Mouse (Mus musculus) heart, postnatal 10 days (tissue): ENCODE data around the gene Gm49510. TPM values are rescaled to one million over a fixed set of nuclear protein-coding genes. Genes with fewer than 3 reads are reported as not detected.
A peak's percentile ranks its signal among the peaks of the same experiment; 100 is the strongest.

Source experiments
- DNase-seq, 2 experiments: peaks; one replicate each; pipeline ENCODE4 v3.0.0; 2021
- intact Hi-C: fragments of 180-260 bp; cut with DNase I; formaldehyde crosslinking; loops from one replicate; pipeline ENCODE4 v1.15.1; 2025
- total RNA-seq, 2 experiments: library from RNA; stranded (reverse); gene quantifications; 2 replicates each; pipeline ENCODE4 v1.2.3; 2021

Gene Gm49510
- total RNA-seq = not detected

DNA sequence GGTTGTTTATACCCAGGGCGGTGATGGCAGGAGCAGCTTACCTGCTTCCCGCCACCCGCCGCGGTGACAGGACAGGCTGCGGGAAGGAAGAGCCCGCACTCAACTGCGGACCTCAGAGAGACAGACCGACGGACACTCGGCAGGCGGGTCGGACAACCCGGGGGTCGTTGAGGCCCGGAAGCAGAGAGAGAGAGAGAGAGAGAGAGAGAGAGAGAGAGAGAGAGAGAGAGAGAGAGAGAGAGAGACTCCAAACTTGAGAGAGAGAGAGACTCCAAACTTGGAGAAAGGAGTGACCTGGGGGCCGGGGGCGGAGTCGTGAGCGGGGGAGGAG is at the start of gene Gm49510:
Gm49510 (plus strand) TSS at position 259 of the 331 bp plus-strand sequence.
- DNase-seq = no peak
- intact Hi-C loops = no loop called here

DNA sequence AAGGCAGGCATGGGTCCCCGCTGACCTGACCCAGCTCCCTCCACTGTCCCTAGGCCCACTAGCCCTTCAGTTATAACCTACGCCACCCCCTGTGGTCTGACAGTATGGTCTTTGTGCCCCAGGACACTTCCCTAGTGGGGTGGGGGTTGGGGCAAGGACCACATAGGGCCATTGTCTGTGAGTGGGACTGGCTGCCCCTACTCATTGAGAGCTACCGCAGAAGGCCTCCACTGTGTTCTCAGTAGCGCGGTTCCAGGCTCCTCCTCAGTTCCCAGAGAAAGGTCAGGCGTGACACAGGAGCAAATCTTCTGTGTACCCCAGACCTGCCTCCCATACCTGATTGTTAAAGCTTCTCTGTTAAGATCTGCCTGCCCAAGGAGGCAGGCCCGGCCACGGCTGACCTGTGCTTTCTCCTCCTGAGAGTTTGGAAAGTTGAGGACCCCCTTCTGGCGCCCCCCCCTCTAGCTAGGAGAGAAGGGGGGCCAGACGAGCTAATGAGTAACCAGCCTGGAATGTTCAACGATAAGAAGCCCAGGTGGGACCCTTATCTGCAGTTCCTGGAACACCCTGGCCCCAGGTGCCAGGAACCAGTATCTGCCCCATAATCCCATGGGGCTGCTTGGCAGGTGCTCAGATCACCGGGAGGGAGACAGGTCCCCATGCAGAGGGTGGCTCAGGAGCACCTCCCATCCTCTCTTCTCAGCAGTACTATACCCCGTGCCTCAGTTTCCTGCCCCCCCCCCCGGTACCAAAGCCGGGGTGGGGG is 49.2 kb upstream of the Gm49510 start:
- no peak for DNase-seq
- intact Hi-C loops = loop anchor here (5.0 kb wide), 1 partner anchor 33 kb away; no protein-coding TSS in a partner anchor

DNA sequence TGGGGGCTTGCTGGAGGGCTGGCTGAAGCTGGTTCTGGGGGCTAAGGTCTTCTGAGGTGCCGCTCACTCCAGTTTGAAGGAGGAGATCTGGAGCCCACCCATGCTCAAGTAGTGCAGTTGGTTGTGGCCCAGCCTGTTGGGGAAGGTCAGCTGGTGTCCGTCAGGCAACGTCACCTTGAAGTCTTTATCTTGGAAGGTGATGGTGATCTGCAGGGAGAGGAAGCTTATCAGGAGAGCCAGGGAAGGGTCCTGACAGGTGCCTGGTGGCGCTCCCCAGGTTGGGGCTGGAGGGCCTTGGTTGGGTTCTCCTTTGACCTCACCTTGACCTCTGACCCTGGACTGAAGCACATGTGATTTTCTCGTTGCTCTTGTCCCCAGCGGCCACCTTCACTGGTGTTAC is 48.5 kb upstream of the Gm49510 start:
- intact Hi-C loops = loop anchor here (5.0 kb wide), 1 partner anchor 34 kb away; no protein-coding TSS in a partner anchor

DNA sequence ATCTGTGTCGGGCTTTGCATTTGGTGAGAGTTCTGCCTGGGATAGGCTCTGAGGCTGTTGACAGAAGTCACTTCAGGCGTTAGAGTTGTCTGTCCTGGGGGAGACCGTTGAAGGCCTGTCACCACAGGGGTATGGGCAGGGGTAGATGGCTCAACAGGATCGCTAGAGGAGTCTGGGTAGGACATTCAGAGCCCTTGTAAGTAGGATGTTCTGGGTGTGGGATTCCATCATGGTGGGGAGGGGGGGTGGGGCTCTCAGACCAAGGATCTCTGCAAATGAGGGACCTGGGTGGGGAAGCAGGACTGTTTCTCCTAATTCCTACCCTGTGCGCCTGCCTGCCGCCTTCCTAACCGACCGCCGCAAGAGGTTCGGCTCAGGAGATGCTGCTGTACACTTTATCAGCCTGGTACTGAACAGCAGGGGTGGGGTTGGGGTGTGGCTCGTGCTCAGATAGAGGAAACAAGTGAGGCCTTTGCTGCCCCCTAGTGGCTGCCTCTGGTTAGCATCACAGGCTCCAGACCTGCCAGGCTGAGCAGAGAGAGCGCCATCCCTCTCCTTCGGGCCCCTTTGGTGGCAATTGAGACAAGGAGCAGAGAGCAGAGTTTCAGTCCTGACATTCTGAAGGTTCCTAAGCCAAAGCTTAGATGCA is 47.8 kb upstream of the Gm49510 start:
- peak; percentile 94 to 96 for DNase-seq
- intact Hi-C loops = loop anchor here (2.0 to 5.0 kb wide), 2 partner anchors 15 to 34 kb away; no protein-coding TSS in a partner anchor

More for the DNA sequence above, 48.5 kb upstream of the Gm49510 start:
- DNase-seq = no peak

DNA sequence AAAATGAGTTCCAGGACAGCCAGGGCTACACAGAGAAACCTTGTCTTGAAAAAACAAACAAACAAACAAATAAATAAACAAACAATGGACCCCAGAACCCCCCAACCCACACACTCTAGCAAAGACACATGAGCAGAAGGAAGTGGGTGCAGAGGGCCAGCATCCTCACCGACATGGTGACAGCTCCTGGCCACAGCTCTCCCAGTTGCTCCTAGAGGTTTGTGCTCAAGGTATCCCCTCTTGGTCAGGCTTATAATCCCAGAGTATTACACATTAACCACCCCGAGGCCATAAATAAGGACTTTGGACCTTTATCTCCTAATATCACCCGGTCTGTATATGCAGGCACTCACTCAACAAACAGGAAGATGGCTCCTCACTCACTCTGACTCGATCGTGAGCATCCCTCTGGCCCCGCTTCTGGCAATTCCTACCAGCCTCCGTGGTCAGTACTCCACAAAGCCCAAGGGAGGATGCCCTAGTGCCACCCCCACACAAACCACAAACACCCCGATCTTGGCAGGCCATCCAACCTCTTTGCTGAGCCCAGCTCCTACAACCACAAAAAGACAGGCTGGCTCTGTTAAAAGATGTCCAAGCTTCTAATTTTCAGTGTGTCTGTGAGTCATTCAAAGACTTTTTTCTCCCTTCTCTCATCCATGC is 44.0 kb upstream of the Gm49510 start, which contains the start of gene Lgals2:
Lgals2 (minus strand) TSS at position 227 of the 663 bp plus-strand sequence.
- no peak for DNase-seq

DNA sequence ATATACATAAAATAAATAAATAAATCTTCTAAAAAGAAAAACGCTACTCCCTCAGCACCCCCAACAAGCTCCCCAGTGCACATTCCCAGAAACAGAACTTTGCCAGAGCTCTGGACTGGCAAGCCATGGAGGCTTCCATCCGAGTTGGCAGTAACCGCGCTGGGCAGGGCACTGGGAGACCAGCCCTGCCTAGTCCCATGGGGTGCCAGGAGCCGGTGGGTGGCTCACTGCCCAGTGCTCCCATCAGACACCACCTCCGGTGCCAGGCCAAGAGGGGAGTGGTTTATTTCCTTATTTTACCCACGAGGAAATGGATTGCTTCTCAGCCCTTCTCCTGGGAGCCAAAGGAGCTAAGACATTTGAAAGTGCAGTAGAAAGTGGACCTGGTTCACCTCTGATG is 42.5 kb upstream of the Gm49510 start:
- intact Hi-C loops = no loop called here
- no peak for DNase-seq

More for the DNA sequence above, 44.0 kb upstream of the Gm49510 start, which contains the start of gene Lgals2:
- intact Hi-C loops = no loop called here

DNA sequence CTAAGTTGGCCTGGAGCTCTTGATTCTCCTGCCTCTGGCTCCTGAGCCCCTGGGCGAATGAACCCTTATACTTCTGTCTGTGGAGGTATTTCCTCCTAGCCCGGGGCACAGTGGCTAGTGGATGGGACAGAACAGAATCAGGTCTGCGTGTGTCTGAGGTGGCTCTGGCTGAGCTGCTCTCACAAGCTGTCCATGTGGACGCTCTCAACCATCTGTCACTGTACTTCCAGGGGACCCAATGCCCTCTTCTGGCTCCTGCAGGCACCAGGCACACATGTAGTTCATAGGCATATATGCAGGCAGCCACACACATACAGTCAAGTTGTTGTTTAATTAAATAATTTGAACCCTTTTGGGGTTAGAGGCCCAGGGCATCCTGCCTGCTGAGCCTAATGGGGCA is 40.2 kb upstream of the Gm49510 start:
- intact Hi-C loops = no loop called here
- no peak for DNase-seq

DNA sequence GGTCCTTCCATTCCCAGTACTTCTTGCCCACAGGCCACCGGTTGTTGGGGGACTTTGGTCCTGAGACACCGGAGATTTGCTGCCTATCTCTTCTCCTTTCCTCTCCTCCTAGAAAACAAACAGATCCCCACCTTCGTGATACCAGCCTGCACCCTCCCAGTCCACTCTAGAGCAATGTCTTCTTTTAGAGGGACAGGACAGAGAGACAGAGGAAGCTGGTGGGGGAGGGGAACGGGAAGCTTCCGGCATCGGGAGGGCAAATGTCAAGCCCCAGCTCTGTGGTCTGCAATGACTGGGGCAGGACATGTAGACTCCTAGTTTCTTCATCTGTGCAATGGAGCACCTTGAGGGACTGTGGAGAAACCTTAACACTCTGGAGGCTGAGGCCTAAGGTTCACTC is 39.8 kb upstream of the Gm49510 start:
- DNase-seq = no peak
- intact Hi-C loops = no loop called here

DNA sequence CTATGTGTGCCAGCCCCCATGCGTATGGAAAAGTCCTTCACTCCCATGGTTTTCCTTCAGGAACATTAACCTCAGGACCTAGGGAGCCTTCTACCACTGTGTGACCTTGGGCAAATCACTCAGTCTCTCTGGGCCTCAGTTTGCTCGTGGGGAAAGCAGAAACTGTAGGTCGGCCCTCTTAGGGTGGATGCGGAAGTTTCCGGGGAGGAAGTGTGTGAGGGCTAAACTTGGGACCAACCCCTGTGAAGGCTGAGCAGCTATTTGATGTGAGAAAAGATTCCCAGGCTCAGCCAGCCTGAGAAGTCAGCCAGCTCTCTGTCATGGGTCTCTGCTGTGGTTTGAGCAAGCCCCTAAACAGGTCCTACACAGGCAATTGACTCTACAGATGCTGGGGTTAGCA is 37.2 kb upstream of the Gm49510 start:
- no peak for DNase-seq
- intact Hi-C loops = no loop called here

DNA sequence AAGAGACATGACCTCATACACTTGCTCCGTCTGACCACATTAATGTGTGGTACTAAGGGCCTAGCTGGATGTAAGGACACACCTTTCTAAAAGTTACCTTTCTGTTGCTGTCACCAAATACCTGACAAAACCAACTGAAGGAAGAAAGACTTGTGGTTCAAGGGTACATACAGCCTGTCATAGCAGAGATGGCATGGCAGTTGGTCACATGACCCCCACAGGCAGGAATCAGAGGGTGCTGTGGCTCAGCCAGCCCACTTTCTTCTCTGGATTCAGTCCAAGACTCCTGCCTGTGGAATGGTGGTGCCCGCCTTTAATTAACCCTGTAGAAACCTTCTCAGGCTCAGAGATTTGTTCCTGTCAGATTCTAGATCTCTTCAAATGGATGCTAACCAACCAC is 36.3 kb upstream of the Gm49510 start:
- intact Hi-C loops = no loop called here
- DNase-seq = no peak

DNA sequence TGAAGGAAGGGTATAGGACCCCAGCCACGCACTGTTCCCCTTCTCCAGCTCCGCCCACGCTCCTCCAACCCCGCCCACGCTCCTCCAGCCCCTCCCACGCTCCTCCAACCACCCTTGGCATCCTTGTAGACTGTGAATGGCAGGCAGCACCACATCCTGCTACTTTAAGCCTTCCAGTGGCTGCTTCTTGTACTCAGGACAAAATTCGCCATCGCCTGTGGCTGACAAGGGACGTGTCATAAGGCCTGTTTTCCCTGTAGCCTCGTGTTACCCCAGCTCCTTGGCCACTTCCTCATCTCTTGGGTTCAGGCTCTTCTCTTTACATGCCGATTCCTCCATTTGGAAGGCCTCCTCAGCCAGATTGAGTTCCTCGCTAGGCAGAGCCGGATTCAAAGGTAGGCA is 35.6 kb upstream of the Gm49510 start:
- intact Hi-C loops = no loop called here
- DNase-seq = peak in 1 of 2 experiments; percentile 40

DNA sequence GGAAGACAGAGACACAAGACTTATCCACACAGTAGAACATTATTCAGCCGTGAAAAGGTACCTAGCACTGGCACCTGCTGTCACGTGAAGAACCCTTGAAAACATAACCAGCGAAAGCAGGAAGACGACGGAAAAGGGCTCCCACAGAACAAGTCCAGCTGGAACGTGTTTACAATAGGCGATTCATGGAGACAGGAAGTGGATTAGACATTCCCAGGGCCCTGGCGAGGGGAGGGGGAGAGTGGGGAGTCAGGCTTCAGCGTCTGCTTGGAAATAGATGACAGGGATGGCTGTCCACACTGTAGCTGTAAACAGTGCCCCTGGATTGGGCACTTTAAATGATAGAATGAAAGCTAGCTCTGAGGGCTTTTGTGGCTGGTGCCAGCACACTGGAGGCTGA is 31.1 kb upstream of the Gm49510 start:
- intact Hi-C loops = loop anchor here (5.0 kb wide), 1 partner anchor 246 kb away; no protein-coding TSS in a partner anchor
- peak; percentile 65 to 68 for DNase-seq

DNA sequence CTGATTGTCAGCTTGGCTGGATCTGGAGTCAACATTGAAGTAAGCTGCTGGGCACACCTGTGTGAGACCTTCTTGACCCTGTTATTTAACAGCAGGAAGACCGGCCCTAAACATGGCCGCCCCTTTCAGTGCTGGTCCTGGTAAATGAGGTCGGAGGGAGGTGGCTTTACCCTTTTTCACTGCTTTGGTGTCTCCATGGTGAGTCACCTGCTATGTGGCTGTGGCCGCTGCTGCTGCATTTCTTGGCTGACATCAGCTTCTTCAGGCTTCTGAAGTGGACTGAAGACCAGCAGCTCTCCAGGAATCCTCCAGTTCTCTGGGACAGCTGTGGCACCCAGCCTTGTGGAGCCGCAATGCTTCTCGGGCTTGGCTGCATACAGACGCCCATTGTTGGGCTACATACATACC is 30.6 kb upstream of the Gm49510 start:
- intact Hi-C loops = loop anchor here (1.0 to 5.0 kb wide), 2 partner anchors 43 to 247 kb away; no protein-coding TSS in a partner anchor

DNA sequence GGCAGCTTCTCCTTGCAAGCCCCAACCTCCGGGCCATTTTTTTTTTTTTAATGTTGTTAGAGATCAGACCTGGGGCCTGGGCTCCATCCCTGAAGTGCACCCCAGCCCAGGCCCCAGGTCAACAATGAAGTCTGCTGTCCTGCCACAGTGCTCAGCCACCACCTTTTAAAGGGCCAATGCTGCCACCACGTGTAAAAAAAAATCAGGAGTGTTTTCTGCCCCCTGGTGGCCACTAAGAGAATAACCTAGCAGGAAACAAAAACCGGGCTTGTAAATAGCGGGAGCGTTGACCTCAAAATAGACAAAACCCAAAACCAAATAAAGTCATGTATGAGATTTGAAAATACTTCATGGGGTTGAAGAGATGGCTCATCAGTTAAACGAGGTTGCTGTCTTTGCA is 29.7 kb upstream of the Gm49510 start:
- peak; percentile 60 to 73 for DNase-seq
- intact Hi-C loops = loop anchor here (1.0 to 5.0 kb wide), 2 partner anchors 43 to 247 kb away; no protein-coding TSS in a partner anchor

More for the DNA sequence above, 30.6 kb upstream of the Gm49510 start:
- no peak for DNase-seq

DNA sequence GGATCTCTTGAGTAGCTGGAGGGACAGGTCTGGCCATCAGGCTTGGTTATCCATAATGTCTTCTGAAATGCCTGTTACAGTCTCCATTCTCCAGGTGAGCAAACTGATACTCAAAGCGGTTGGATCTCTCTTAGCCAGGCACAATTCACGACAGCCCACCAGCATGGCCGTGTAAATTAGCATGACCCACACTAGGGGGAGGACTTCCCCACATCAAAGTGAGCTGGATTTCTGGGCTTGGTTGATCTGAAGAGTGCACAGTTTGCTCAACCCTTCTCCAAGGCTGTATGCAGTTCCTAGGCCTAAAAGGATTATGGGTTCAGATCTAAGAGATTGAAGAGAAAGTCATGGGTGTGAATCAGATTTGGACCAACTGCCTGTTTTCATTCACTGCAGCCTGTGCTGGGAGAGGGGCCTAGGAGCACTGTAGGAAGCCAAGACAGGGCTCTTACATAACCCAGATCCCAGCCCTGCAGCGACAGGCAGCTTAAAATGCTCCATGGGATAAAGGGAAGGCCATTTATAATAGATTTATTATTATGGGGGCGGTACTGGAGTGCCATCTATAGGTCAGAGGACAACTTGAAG is 27.4 kb upstream of the Gm49510 start:
- intact Hi-C loops = no loop called here

DNA sequence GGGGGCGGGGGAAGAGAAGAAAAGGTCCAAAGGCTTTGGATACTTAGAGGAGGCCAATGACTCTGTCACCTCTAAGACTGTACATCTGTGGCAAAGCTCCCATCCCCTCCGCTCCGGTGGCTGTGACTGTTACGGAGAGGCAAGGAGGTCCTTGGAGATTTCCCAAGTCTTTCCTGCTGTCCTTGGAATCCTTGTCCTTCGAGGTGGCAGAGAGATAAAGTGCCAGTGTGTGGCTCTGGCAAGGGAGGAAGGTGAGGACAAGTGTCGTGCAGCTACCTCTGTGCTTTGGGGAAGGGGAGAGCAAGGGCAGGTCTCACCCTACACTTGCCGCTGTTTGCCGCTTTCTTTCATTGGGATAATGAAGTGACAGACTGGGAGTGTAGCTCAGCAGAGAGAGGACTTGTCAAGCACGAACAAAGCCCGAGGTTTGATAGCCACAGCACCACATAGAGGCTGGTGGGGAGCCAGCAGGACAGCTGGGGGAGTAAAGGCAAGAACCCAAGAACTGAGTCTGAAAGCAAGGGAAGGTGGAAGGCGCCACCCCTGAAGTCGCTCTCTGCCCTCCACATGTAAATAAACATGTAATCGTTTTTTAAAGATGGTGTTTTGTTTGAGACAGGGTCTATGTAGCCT is 25.5 kb upstream of the Gm49510 start:
- intact Hi-C loops = no loop called here
- DNase-seq = no peak

More for the DNA sequence above, 27.4 kb upstream of the Gm49510 start:
- DNase-seq = no peak

DNA sequence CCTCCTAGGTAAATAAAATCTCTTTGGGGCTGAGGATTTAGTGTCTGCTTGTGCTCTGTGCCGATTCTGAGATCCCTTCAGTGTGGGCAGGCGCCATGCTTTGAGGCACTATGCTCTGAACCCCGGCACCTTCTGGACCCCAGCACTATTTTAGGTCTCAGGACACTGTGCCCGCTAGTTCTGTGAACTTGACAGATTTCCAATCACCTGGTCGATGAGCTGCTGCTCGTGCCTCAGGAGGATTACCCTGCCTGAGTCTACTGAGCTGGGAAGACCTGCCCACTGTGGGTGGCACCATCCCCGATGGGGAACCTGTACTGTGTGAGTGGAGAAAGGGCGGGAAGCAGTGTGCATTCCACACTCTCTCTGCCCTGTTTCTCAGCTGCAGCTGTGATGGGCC is 24.5 kb upstream of the Gm49510 start:
- intact Hi-C loops = no loop called here
- no peak for DNase-seq

DNA sequence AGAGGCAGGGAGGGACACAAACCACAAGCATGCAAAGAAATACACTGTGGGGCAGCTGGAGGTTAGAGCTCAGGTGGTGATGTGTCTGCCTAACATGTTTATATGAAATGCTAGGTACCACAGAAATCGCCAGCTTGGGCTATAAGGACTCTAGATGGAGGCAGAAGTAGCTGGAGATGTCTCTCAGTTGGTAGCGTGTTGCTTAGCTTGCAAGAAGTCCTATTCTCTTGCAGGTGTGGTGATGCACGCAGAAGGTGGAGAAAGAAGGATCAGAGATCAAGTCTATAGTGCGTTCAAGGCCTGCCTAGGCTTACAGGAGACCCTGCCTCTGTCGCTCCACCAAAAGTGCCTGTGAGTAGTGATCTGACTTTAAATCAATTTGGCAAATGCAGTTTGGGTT is 23.9 kb upstream of the Gm49510 start:
- intact Hi-C loops = no loop called here
- DNase-seq = no peak

DNA sequence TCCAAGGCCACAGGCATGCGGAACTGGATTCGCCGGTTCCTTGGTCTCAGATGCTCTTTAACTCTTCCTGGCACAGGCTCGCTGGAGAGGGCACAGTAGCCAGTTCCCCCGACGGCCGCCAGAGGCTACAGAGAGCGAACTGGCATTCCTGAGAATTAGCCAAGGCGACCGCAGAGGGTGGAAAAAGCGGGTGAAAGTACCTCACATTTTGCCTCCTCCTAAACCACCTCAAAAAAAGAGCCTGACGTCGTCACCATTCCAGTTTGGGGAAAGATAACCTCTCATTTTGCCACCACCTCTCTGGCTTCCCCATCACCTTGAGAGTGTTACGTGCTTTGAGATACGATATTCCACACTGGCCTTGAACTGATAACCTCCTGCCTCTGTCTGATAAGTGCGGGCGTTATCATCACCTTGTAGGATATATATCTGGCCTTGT is 23.2 kb upstream of the Gm49510 start:
- intact Hi-C loops = no loop called here
- peak; percentile 85 to 90 for DNase-seq
